Mouse (Mus musculus) embryo, embryonic 11 days (tissue): ENCODE measurements around the gene Syn1.

Source experiments
- DNase-seq: peaks from one replicate; pipeline ENCODE4 v3.0.0-alpha.2; 2015

The Syn1 gene

GRCm38 (mm10) chrX:20920844-20921364 is at the start of gene Syn1:
Syn1 (minus strand) TSS chrX:20921004.
- DNase-seq = peak; percentile 89

- DNase-seq = peak; percentile 92
These were observed 40.9 kb upstream of the Syn1 start, which contains the start of gene Uxt for GRCm38 (mm10) chrX:20961477-20962378. Uxt (minus strand) TSS chrX:20962017.

- DNase-seq = peak; percentile 91
These were observed 29.5 kb upstream of the Syn1 start, which contains the start of gene Elk1 for GRCm38 (mm10) chrX:20950191-20950880. Elk1 (minus strand) TSS chrX:20950608.

GRCm38 (mm10) chrX:20946055-20946454 is 25.3 kb upstream of the Syn1 start:
- DNase-seq = peak; percentile 43

GRCm38 (mm10) chrX:20931963-20932362 is 11.2 kb upstream of the Syn1 start:
- no peak for DNase-seq

GRCm38 (mm10) chrX:20931364-20931763 is 10.6 kb upstream of the Syn1 start, which contains the start of gene Cfp:
Cfp (minus strand) TSS chrX:20931555.
- DNase-seq = no peak

- DNase-seq = no peak
These were observed 9.1 kb upstream of the Syn1 start for GRCm38 (mm10) chrX:20929859-20930258.

GRCm38 (mm10) chrX:20924976-20925375 is 4.2 kb upstream of the Syn1 start:
- DNase-seq = no peak

GRCm38 (mm10) chrX:20923506-20923905 is 2.7 kb upstream of the Syn1 start:
- no peak for DNase-seq

GRCm38 (mm10) chrX:20921366-20921765 is 562 bp upstream of the Syn1 start:
- DNase-seq = no peak

- DNase-seq = no peak
These were observed 458 bp downstream of the Syn1 start for GRCm38 (mm10) chrX:20920249-20920843.

GRCm38 (mm10) chrX:20915075-20915474 is 5.7 kb downstream of the Syn1 start:
- no peak for DNase-seq

- no peak for DNase-seq
These were observed 7.1 kb downstream of the Syn1 start for GRCm38 (mm10) chrX:20913726-20914125.

GRCm38 (mm10) chrX:20910074-20910473 is 10.7 kb downstream of the Syn1 start:
- DNase-seq = no peak

GRCm38 (mm10) chrX:20875241-20875640 is 45.6 kb downstream of the Syn1 start:
- no peak for DNase-seq

- DNase-seq = peak; percentile 38
These were observed 47.8 kb downstream of the Syn1 start for GRCm38 (mm10) chrX:20872928-20873500.

GRCm38 (mm10) chrX:20869962-20870513 is 50.8 kb downstream of the Syn1 start, which contains the start of gene Timp1:
Timp1 (plus strand) TSS chrX:20870166.
- peak; percentile 74 for DNase-seq

GRCm38 (mm10) chrX:20869203-20869602 is 51.6 kb downstream of the Syn1 start:
- DNase-seq = no peak

- no peak for DNase-seq
These were observed 52.7 kb downstream of the Syn1 start for GRCm38 (mm10) chrX:20868091-20868490.

- DNase-seq = no peak
These were observed 57.4 kb downstream of the Syn1 start for GRCm38 (mm10) chrX:20863161-20864101.
